Mouse (Mus musculus) small intestine, adult 2 months (tissue): ENCODE measurements around the gene Ndufaf3. TPM values are rescaled to one million over a fixed set of nuclear protein-coding genes. Genes with fewer than 3 reads are reported as not detected.
"Not testable (repeated sequence)": the region's sequence is repeated elsewhere in the genome, so short reads cannot be mapped to it uniquely, and the experiment has no call there.

Experiments
- H3K27ac ChIP-seq: fragments of 200-500 bp; 2 replicates; pipeline ENCODE4 v1.5.1; 2012; ENCODE audit warnings: low read depth, low read length, control low read depth, inconsistent platforms; ENCODE audit not compliant: insufficient read depth
- H3K27me3 ChIP-seq: fragments of 200-500 bp; 2 replicates; pipeline ENCODE4 v1.6.1; 2012; ENCODE audit warnings: mild to moderate bottlenecking, moderate library complexity, low read length, inconsistent platforms; ENCODE audit not compliant: control insufficient read depth, insufficient read depth
- H3K36me3 ChIP-seq: fragments of 200-500 bp; 2 replicates; pipeline ENCODE4 v1.6.1; 2012; ENCODE audit warnings: mild to moderate bottlenecking, low read length, control low read depth, inconsistent platforms; ENCODE audit not compliant: control insufficient read depth, insufficient read depth
- H3K4me1 ChIP-seq: fragments of 200-500 bp; 2 replicates; pipeline ENCODE4 v1.6.1; 2012; ENCODE audit warnings: low read length, inconsistent platforms, mixed read lengths; ENCODE audit not compliant: control insufficient read depth, insufficient read depth, insufficient read length
- H3K4me3 ChIP-seq: fragments of 200-500 bp; 2 replicates; pipeline ENCODE4 v1.5.1; 2012; ENCODE audit warnings: low read depth, mild to moderate bottlenecking, control low read depth, inconsistent platforms, low read length, moderate library complexity
- CTCF ChIP-seq: fragments of 200-500 bp; IDR thresholded peaks from 2 replicates; pipeline ENCODE4 v1.5.1; 2012; ENCODE audit warnings: low read depth, mild to moderate bottlenecking, control low read depth, inconsistent platforms, low read length, moderate library complexity, mixed read lengths; ENCODE audit not compliant: insufficient replicate concordance, insufficient read length; ENCODE audit errors: extremely low read depth
- POLR2A ChIP-seq: fragments of 200-500 bp; IDR thresholded peaks from 2 replicates; pipeline ENCODE4 v1.6.1; 2012; ENCODE audit warnings: low read depth, mild to moderate bottlenecking, control low read depth, inconsistent platforms, low read length, moderate library complexity
- WGBS: fragments of 180-500 bp; shearing (Covaris S2); methylation state at CpG from one replicate; pipeline ENCODE4 v1.1.7; 2018; 5-methylcytosine and 5-hydroxymethylcytosine counted together
- polyA plus RNA-seq: library from polyadenylated mRNA; depleted of rRNA; stranded (reverse); fragments of >200 nt; gene quantifications from 2 replicates; pipeline ENCODE4 v1.2.3, GENCODE M21; 2012; rRNA removed

Gene Ndufaf3
- polyA plus RNA-seq: 19.8 and 26.2 TPM in 2 replicates

GRCm38 (mm10) chr9:108566815-108567776 is at the start of gene Ndufaf3:
Gene Ndufaf3, minus strand, starts transcription at chr9:108567434.
- Histone ChIP-seq H3K27ac (peak within 1 kb of the TSS; percentile 96), H3K36me3 (peaks cover 16% of the 10 kb centered on the region), H3K4me1 (peaks cover 17% of the 10 kb centered on the region), H3K27me3 (no peaks in the 10 kb centered on the region), H3K4me3 (peak within 1 kb of the TSS; percentile 92)
- TF ChIP-seq CTCF (peak; percentile 91), POLR2A (peak; percentile 99)
- under 1% methylated on average over 72 of the region's 73 CpGs for WGBS

GRCm38 (mm10) chr9:108611488-108611887 is 44.3 kb upstream of the Ndufaf3 start:
- 96% methylated on average over 10 of the region's 10 CpGs for WGBS
- TF ChIP-seq CTCF: no peak
- TF ChIP-seq POLR2A: no peak
- Histone ChIP-seq H3K36me3 (peaks cover 67% of the 10 kb centered on the region), H3K27ac (no peak overlapping the region), H3K27me3 (no peaks in the 10 kb centered on the region), H3K4me1 (peaks cover 7% of the 10 kb centered on the region), H3K4me3 (no peak overlapping the region)

GRCm38 (mm10) chr9:108608889-108609288 is 41.7 kb upstream of the Ndufaf3 start:
- Histone ChIP-seq H3K27ac (no peak overlapping the region), H3K27me3 (no peaks in the 10 kb centered on the region), H3K4me1 (peaks cover 7% of the 10 kb centered on the region), H3K36me3 (peaks cover 66% of the 10 kb centered on the region), H3K4me3 (no peak overlapping the region)
- WGBS: 40% methylated on average over 4 of the region's 4 CpGs
- TF ChIP-seq CTCF (no peak), POLR2A (no peak)

GRCm38 (mm10) chr9:108607929-108608328 is 40.7 kb upstream of the Ndufaf3 start:
- 24% methylated on average over 5 of the region's 5 CpGs for WGBS
- H3K4me1 ChIP-seq, H3K27me3 ChIP-seq, H3K4me3 ChIP-seq: not testable (repeated sequence)
- Histone ChIP-seq H3K27ac (peak overlapping the region; percentile 64), H3K36me3 (peaks cover 67% of the 10 kb centered on the region)

- Histone ChIP-seq H3K4me3 (no peak overlapping the region), H3K36me3 (peaks cover 31% of the 10 kb centered on the region), H3K27me3 (no peaks in the 10 kb centered on the region), H3K27ac (no peak overlapping the region), H3K4me1 (peaks cover 1% of the 10 kb centered on the region)
- TF ChIP-seq POLR2A: no peak
- no peak for TF ChIP-seq CTCF
- WGBS: 21% methylated on average over 4 of the region's 4 CpGs
Observed at GRCm38 (mm10) chr9:108601986-108602385, 34.8 kb upstream of the Ndufaf3 start.

- Histone ChIP-seq H3K27me3 (no peaks in the 10 kb centered on the region), H3K27ac (no peak overlapping the region), H3K4me3 (no peak overlapping the region), H3K36me3 (peaks cover 17% of the 10 kb centered on the region), H3K4me1 (peaks cover 3% of the 10 kb centered on the region)
- WGBS: 11% methylated on average over 2 of the region's 2 CpGs
- TF ChIP-seq POLR2A (no peak), CTCF (no peak)
Observed at GRCm38 (mm10) chr9:108600011-108600410, 32.8 kb upstream of the Ndufaf3 start.

- 72% methylated on average over 4 of the region's 4 CpGs for WGBS
- H3K4me3 ChIP-seq: no peak overlapping the region
- H3K4me1 ChIP-seq: peaks cover 3% of the 10 kb centered on the region; the same call in 1 of the 2 replicates
- TF ChIP-seq POLR2A: no peak
- no peak for TF ChIP-seq CTCF
- H3K27ac ChIP-seq: no peak overlapping the region
- H3K36me3 ChIP-seq: peaks cover 11% of the 10 kb centered on the region
- H3K27me3 ChIP-seq: no peaks in the 10 kb centered on the region
Observed at GRCm38 (mm10) chr9:108599021-108599566, 31.9 kb upstream of the Ndufaf3 start.
